10 mouse cellular contexts compared by ENCODE assay signal in genomic region chr2:146745012-146745682, GRCm38 (mm10).
DNase-seq lines count a peak whose midpoint lies in the region; ATAC-seq and TF ChIP-seq lines count a peak whose summit lies in the region.
"Had no signal": no experiment of that assay in that cellular context is flagged by ENCODE, and none has a peak within 500 bp of the region (broad histone marks: within the 10 kb centered on the region; RNA-seq: fewer than 3 reads in every experiment).

No protein-coding gene starts in this region.

- H3K27ac ChIP-seq in heart, embryonic 12.5 days (ENCODE audit: poor library complexity, severe bottlenecking): no peak overlapping the region
- H3K27ac ChIP-seq in cortical plate, adult 2 months (ENCODE audit: insufficient read depth, low read length): no peak overlapping the region
- H3K27ac ChIP-seq in forebrain, embryonic 16.5 days (ENCODE audit: low read length): peak overlapping the region; percentile 9; the same call in 1 of the 2 replicates
- no peak overlapping the region for H3K27ac ChIP-seq in midbrain, embryonic 11.5 days (ENCODE audit: low read depth, low read length)
- H3K27ac ChIP-seq: kidney, embryonic 15.5 days; liver, embryonic 13.5 days had no signal

- H3K4me3 ChIP-seq in heart, embryonic 12.5 days: peak overlapping the region; percentile 25
- H3K4me3 ChIP-seq in cortical plate, adult 2 months (ENCODE audit: insufficient read depth, low read length): peak overlapping the region; percentile 27
- peak overlapping the region; percentile 44 for H3K4me3 ChIP-seq in forebrain, embryonic 16.5 days (replicated peaks; ENCODE audit: low read length)
- H3K4me3 ChIP-seq in midbrain, embryonic 11.5 days (ENCODE audit: low read depth, low read length): 0 out of 2 replicates have a peak overlapping the region, but pooled peaks have one; percentile 4
- H3K4me3 ChIP-seq: kidney, embryonic 15.5 days; liver, embryonic 13.5 days had no signal

- TF ChIP-seq POLR2A in cortical plate, adult 2 months (IDR thresholded peaks at IDR 0.05; ENCODE audit: extremely low read depth, insufficient read depth, low read length): no peak

- no peaks in the 10 kb centered on the region for H3K9me3 ChIP-seq in heart, embryonic 12.5 days (replicated peaks)
- no peaks in the 10 kb centered on the region for H3K9me3 ChIP-seq in forebrain, embryonic 16.5 days (ENCODE audit: control insufficient read depth, low read length)
- no peaks in the 10 kb centered on the region for H3K9me3 ChIP-seq in midbrain, embryonic 11.5 days (ENCODE audit: control insufficient read depth, low read length)
- H3K9me3 ChIP-seq: kidney, embryonic 15.5 days; liver, embryonic 13.5 days had no signal

- intact Hi-C loops in heart, postnatal 25 days (cut with DNase I): no loop called here

- WGBS in heart, embryonic 12.5 days: 45% methylated on average over 18 of the region's 18 CpGs
- WGBS in forebrain, embryonic 16.5 days: 29% methylated on average over 18 of the region's 18 CpGs
- 52% methylated on average over 18 of the region's 18 CpGs for WGBS in midbrain, embryonic 11.5 days

- ATAC-seq in heart, embryonic 12.5 days (ENCODE audit: insufficient number of reproducible peaks, low FRiP score): no peak
- ATAC-seq in forebrain, embryonic 16.5 days: peak; percentile 26
- peak; percentile 36; the same call in 1 of the 2 replicates for ATAC-seq in midbrain, embryonic 11.5 days (ENCODE audit: low FRiP score)
- no peak for ATAC-seq in activated CD4-positive, CD25-positive, alpha-beta regulatory T cell, adult 4 months

- no peak for TF ChIP-seq CTCF in cortical plate, adult 2 months (IDR thresholded peaks at IDR 0.05; ENCODE audit: extremely low read depth, insufficient read depth, low read length)

- peak overlapping the region; percentile 59 for H3K4me2 ChIP-seq in heart, embryonic 12.5 days
- peak overlapping the region; percentile 45 for H3K4me2 ChIP-seq in forebrain, embryonic 16.5 days (ENCODE audit: low read length)
- H3K4me2 ChIP-seq in midbrain, embryonic 11.5 days: peak overlapping the region; percentile 37
- H3K4me2 ChIP-seq: kidney, embryonic 15.5 days; liver, embryonic 13.5 days had no signal

- H3K9ac ChIP-seq in heart, embryonic 12.5 days: no peak overlapping the region
- H3K9ac ChIP-seq in forebrain, embryonic 16.5 days (replicated peaks; ENCODE audit: low read depth, low read length): peak overlapping the region; percentile 39; the same call in 1 of the 2 replicates
- H3K9ac ChIP-seq in midbrain, embryonic 11.5 days (ENCODE audit: low read length): peak overlapping the region; percentile 33
- H3K9ac ChIP-seq: kidney, embryonic 15.5 days; liver, embryonic 13.5 days had no signal

- no peaks in the 10 kb centered on the region for H3K27me3 ChIP-seq in heart, embryonic 12.5 days (replicated peaks)
- H3K27me3 ChIP-seq in forebrain, embryonic 16.5 days (replicated peaks; ENCODE audit: control insufficient read depth, insufficient read depth, low read length): no peaks in the 10 kb centered on the region
- no peaks in the 10 kb centered on the region for H3K27me3 ChIP-seq in midbrain, embryonic 11.5 days (ENCODE audit: control insufficient read depth, insufficient read depth, low read length)
- H3K27me3 ChIP-seq: kidney, embryonic 15.5 days; liver, embryonic 13.5 days had no signal

- peaks cover 7% of the 10 kb centered on the region for H3K4me1 ChIP-seq in heart, embryonic 12.5 days (replicated peaks)
- H3K4me1 ChIP-seq in cortical plate, adult 2 months (ENCODE audit: control insufficient read depth, insufficient read depth, low read length): no peaks in the 10 kb centered on the region
- H3K4me1 ChIP-seq in forebrain, embryonic 16.5 days (replicated peaks; ENCODE audit: control insufficient read depth, insufficient read depth, low read length): peaks cover 9% of the 10 kb centered on the region
- peaks cover 9% of the 10 kb centered on the region for H3K4me1 ChIP-seq in midbrain, embryonic 11.5 days (ENCODE audit: control insufficient read depth, insufficient read depth, low read length)
- H3K4me1 ChIP-seq: kidney, embryonic 15.5 days; liver, embryonic 13.5 days had no signal

- no peak for DNase-seq in heart, postnatal 25 days (ENCODE audit: low spot score)
- DNase-seq in midbrain, embryonic 11.5 days (ENCODE audit: low spot score, missing footprints): no peak
- DNase-seq in embryo, embryonic 11 days: no peak
- DNase-seq in ovary, postnatal 10 days (ENCODE audit: low spot score): no peak
- DNase-seq: liver, embryonic 13.5 days had no signal

- H3K36me3 ChIP-seq in heart, embryonic 12.5 days: no peaks in the 10 kb centered on the region
- H3K36me3 ChIP-seq in forebrain, embryonic 16.5 days (ENCODE audit: control insufficient read depth, insufficient read depth): no peaks in the 10 kb centered on the region
- H3K36me3 ChIP-seq in midbrain, embryonic 11.5 days (ENCODE audit: control insufficient read depth, insufficient read depth, low read length): no peaks in the 10 kb centered on the region
- H3K36me3 ChIP-seq: kidney, embryonic 15.5 days; liver, embryonic 13.5 days had no signal

Comparison
In these comparisons a context has a peak if more than half of its experiments do, and no peak if none do; other contexts are left out.
1. ATAC-seq: peak in forebrain, embryonic 16.5 days (single experiment) and midbrain, embryonic 11.5 days (single experiment); none in heart, embryonic 12.5 days (single experiment) and activated CD4-positive, CD25-positive, alpha-beta regulatory T cell, adult 4 months (single experiment).
2. Peak in every context shown above with its lines, with median percentiles within 50 percentile points of each other: H3K4me2 ChIP-seq and H3K4me3 ChIP-seq.